Mouse (Mus musculus) cerebral cortex, adult 2 months (tissue): ENCODE results near the gene Ifitm3.

Experiments used
- WGBS: fragments of 180-500 bp; shearing (Covaris S2); methylation state at CpG from one replicate; pipeline ENCODE4 v1.1.7; 2018; 5-methylcytosine and 5-hydroxymethylcytosine counted together

The Ifitm3 gene

DNA sequence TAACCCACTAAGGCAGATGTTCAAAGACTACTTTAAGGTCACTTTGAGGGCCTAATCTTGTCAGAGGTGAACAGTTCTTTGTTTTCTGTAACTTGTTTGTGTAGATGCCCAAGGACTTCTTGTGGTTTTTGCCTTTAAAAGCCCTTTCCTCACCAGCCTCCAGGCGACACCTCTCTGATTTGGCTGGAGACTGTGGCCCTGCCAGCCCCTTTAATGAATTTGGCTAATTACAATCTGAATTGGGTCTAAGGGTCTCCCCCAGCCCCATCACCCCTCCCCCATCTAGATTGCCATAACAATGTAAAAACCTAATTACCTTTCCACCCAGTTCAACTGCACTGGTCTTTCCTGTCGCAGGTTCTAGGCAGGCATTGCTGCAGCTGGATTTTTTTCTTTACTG is 47.8 kb downstream of the Ifitm3 start:
- 94% methylated on average over 2 of the region's 2 CpGs for WGBS

DNA sequence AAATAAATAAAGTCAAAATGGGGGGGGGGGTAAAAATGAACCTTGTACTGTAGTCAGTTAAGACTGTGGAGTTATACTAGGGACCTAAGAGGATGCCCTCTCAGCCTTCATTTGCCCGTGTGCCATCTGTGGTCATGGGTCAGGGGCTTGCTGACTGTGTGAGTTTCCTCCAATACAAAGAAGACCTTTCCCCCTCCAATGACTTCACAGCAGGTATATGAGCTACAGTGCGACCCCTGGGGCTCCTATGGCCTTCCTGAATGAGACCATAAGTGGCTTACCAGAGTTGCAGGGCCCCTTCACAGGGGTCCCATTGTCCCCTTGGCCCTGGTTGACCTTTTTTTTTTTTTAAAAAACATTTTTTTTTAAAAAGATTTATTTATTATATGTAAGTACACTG is 49.2 kb downstream of the Ifitm3 start:
- WGBS: 82% methylated on average over 2 of the region's 2 CpGs

DNA sequence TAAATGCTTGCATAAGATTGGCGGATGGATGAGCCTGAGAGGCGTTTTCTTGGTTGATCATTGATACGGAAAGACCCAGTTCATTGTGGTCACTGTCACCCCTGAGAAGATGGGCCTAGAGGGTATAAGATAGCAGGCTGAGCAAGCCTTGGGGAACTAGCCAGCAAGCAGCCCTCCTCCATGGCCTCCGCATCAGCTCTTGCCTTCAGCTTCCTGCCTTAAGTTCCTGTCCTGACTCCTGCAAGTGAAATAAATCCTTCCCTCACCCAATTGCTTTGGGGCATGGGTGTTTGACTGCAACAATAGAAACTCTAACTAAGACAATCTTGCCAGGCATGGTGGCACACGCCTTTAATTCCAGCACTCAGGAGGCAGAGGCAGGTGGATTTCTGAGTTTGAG is 50.5 kb downstream of the Ifitm3 start:
- 86% methylated on average over 5 of the region's 5 CpGs for WGBS
